Mouse (Mus musculus): ENCODE data around the gene Mmp15. TPM values are rescaled to one million over a fixed set of nuclear protein-coding genes. Genes with fewer than 3 reads are reported as not detected.

Mmp15 gene
- polyA plus RNA-seq, 1 experiment from 2014 or later = 21.4 TPM

DNA sequence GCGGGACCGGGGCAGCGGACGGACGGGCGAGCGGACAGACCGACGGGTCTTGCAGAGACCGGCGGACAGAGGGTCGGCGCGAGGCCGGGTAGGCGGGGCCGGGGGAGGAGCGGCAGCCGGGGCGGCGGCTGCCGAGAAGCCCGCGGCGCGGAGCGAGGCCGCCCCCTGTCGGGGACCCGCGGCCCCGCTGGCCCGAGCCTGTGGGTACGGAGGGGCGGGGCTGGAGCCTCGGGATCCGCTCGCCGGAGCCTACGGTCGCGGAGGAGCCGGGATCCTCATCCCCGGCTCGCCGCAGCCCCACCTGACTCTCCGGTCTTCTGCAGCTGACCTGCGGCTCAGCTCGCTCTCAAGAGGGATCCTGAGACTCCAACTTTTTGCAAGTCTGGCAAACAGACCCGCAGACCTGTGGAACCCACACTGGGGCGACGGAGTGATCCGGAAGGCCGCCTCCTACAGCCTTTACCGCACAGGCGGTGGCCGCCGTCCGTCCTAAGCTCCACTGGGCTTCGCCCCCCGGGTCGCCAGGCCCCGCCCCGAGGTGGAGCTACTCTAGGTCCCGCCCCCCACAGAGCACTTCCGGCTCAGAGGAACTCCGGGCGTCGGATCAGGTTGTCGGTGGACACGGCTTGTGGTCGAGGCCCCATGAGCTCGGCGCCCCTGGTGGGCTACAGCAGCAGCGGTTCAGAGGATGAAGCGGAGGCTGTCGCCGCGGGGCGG lies 20.2 kb upstream of the Mmp15 start, which contains the start of the genes Zfp319 and Usb1:
Gene Zfp319 (minus strand): TSS at position 231 of the 717 bp plus-strand sequence.
Gene Usb1 (plus strand): TSS at position 565 of the 717 bp plus-strand sequence.
- H3K4me3 ChIP-seq (ENCODE audit: low read depth, low read length) = peak within 1 kb of the TSS; percentile 85
- no peaks in the 10 kb centered on the region for H3K9me3 ChIP-seq (ENCODE audit: control insufficient read depth, low read length)
- H3K4me1 ChIP-seq (replicated peaks; ENCODE audit: control insufficient read depth, insufficient read depth, low read length) = peaks cover 11% of the 10 kb centered on the region
- DNase-seq (ENCODE audit: low spot score) (peak; percentile 99), ATAC-seq (replicated peaks; ENCODE audit: low FRiP score, low TSS enrichment, low read depth) (peak; percentile 96)
- H3K27me3 ChIP-seq (replicated peaks; ENCODE audit: control insufficient read depth, insufficient read depth, low read length) = no peaks in the 10 kb centered on the region
- H3K36me3 ChIP-seq (ENCODE audit: control insufficient read depth, insufficient read depth, low read length) = peaks cover 41% of the 10 kb centered on the region
- peak within 1 kb of the TSS; percentile 84 for H3K9ac ChIP-seq (ENCODE audit: low read length)
- peak within 1 kb of the TSS; percentile 98 for H3K27ac ChIP-seq (ENCODE audit: low read depth)
- peak within 1 kb of the TSS; percentile 79 for H3K4me2 ChIP-seq (ENCODE audit: low read length)
- WGBS = under 1% methylated on average over 79 of the region's 80 CpGs

DNA sequence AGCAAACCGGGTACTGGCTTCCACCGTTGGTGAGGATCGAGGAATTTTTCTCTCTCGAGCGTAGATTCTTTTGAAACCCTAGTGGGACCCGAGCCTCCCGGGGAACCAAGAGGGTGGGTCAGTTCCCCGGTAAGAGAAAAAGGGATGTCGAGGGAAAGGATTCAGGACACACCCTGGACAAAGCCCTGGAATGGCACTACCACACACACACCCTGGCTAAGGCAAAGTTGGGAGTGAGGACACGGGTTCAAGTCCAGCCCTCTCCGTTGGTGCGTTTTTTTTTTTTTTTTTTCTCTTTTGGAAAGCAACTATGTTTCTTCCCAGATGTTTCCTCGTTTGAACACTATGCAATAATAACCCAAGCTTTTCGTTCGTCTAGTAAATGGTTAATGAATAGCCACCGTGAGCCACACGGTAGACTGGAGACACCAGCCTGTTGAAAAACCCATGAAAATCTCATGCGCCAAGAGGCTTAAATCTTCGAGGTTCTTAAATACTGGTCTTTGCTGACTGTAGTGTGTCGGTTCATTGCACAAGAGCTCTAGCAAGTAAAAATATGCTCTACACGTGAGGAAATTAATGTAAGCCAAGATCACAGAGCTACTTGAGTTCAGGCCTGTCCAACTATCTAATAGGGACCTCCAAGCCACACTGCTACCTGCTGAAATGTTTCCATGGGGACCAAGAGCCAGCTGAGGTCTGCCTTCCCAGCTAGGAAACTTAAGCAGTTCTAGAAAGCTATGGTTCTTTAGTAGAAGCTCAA lies 19.4 kb upstream of the Mmp15 start:
- H3K9me3 ChIP-seq (ENCODE audit: control insufficient read depth, low read length) = no peaks in the 10 kb centered on the region
- peak overlapping the region; percentile 98 for H3K27ac ChIP-seq (ENCODE audit: low read depth)
- H3K36me3 ChIP-seq (ENCODE audit: control insufficient read depth, insufficient read depth, low read length) = peaks cover 39% of the 10 kb centered on the region
- no peaks in the 10 kb centered on the region for H3K27me3 ChIP-seq (replicated peaks; ENCODE audit: control insufficient read depth, insufficient read depth, low read length)
- ATAC-seq (replicated peaks; ENCODE audit: low FRiP score, low TSS enrichment, low read depth) = peak; percentile 34
- peak overlapping the region; percentile 84 for H3K9ac ChIP-seq (ENCODE audit: low read length)
- 27% methylated on average over 21 of the region's 21 CpGs for WGBS
- peak overlapping the region; percentile 85 for H3K4me3 ChIP-seq (ENCODE audit: low read depth, low read length)
- no peak for DNase-seq (ENCODE audit: low spot score)
- H3K4me2 ChIP-seq (ENCODE audit: low read length) = peak overlapping the region; percentile 79
- peaks cover 11% of the 10 kb centered on the region for H3K4me1 ChIP-seq (replicated peaks; ENCODE audit: control insufficient read depth, insufficient read depth, low read length)

DNA sequence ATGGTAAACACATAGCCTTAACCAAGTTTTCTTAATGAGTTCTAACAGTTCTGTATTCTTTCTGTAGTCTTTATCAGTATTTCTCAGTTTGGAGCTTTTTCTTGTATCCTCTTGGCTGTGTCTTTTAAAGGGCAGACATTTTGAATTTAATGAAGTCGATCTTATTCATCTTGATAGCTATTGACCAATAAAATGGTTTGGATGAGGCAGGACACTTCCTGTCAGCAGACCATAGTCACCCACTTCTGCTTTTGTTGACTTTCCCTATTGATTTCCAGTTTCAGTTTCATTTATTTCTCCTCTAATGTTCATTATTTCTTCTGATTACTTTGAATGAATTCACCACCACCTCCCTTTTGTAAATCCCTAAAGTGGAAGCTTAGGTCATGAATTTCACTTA lies 16.4 kb upstream of the Mmp15 start:
- no peak for ATAC-seq (replicated peaks; ENCODE audit: low FRiP score, low TSS enrichment, low read depth)
- WGBS = 81% methylated on average over 1 of the region's 1 CpGs

DNA sequence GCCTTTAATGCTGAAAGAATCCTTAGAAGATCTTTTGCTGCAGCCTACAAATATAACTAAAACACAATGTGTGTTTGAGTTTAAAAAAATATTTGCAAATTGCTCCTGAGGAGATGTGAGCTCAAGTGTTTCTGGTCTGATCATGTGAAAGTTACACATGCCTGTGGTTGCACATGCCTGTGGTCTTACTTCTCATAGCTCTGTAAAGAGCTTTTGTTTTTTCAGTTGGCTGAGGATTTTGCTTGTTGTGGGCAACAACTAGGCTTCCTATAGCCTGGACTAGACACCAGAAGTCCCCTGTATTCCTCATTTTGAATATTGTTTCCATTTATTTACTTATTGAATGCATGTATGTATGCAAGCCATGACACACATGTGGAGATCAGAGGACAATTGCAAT lies 15.7 kb upstream of the Mmp15 start:
- DNase-seq (ENCODE audit: low spot score) (no peak), ATAC-seq (replicated peaks; ENCODE audit: low FRiP score, low TSS enrichment, low read depth) (no peak)
- no peaks in the 10 kb centered on the region for H3K9me3 ChIP-seq (ENCODE audit: control insufficient read depth, low read length)
- no peaks in the 10 kb centered on the region for H3K27me3 ChIP-seq (replicated peaks; ENCODE audit: control insufficient read depth, insufficient read depth, low read length)
- no peak overlapping the region for H3K9ac ChIP-seq (ENCODE audit: low read length)
- H3K27ac ChIP-seq (ENCODE audit: low read depth) = no peak overlapping the region
- no peaks in the 10 kb centered on the region for H3K4me1 ChIP-seq (replicated peaks; ENCODE audit: control insufficient read depth, insufficient read depth, low read length)
- no peak overlapping the region for H3K4me2 ChIP-seq (ENCODE audit: low read length)
- H3K36me3 ChIP-seq (ENCODE audit: control insufficient read depth, insufficient read depth, low read length) = peaks cover 44% of the 10 kb centered on the region
- H3K4me3 ChIP-seq (ENCODE audit: low read depth, low read length) = no peak overlapping the region

More for the DNA sequence above, 16.4 kb upstream of the Mmp15 start:
- Histone ChIP-seq H3K4me2 (ENCODE audit: low read length) (no peak overlapping the region), H3K9ac (ENCODE audit: low read length) (no peak overlapping the region), H3K27ac (ENCODE audit: low read depth) (no peak overlapping the region), H3K36me3 (ENCODE audit: control insufficient read depth, insufficient read depth, low read length) (peaks cover 41% of the 10 kb centered on the region), H3K4me1 (replicated peaks; ENCODE audit: control insufficient read depth, insufficient read depth, low read length) (peaks cover under 1% of the 10 kb centered on the region), H3K4me3 (ENCODE audit: low read depth, low read length) (no peak overlapping the region), H3K27me3 (replicated peaks; ENCODE audit: control insufficient read depth, insufficient read depth, low read length) (no peaks in the 10 kb centered on the region), H3K9me3 (ENCODE audit: control insufficient read depth, low read length) (no peaks in the 10 kb centered on the region)
- DNase-seq (ENCODE audit: low spot score) = no peak

DNA sequence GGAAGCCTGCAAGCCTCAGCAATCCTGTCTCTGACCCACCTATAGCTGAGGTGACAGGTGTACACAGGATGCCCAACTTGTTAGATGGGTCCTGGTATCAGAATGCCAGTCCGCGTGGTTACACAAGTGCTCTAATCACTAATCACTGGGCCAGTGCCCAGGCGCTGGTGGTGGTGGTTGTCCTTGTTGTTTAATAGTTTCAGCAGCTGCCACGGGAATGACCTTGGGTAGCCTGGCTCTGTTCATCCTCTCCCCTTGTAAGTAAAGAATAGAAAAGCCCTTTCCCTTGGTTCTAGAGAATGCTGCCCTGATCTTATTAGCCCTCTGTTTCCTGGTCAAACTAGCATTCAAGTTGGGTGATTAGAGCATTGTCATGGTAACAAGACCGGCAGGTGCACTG lies 10.3 kb upstream of the Mmp15 start:
- no peaks in the 10 kb centered on the region for H3K4me1 ChIP-seq (replicated peaks; ENCODE audit: control insufficient read depth, insufficient read depth, low read length)
- H3K36me3 ChIP-seq (ENCODE audit: control insufficient read depth, insufficient read depth, low read length) = peaks cover 61% of the 10 kb centered on the region
- no peak overlapping the region for H3K4me2 ChIP-seq (ENCODE audit: low read length)
- H3K9me3 ChIP-seq (ENCODE audit: control insufficient read depth, low read length) = no peaks in the 10 kb centered on the region
- DNase-seq (ENCODE audit: low spot score) (no peak), ATAC-seq (replicated peaks; ENCODE audit: low FRiP score, low TSS enrichment, low read depth) (no peak)
- no peak overlapping the region for H3K27ac ChIP-seq (ENCODE audit: low read depth)
- WGBS = 59% methylated on average over 5 of the region's 5 CpGs
- no peak overlapping the region for H3K9ac ChIP-seq (ENCODE audit: low read length)
- H3K27me3 ChIP-seq (replicated peaks; ENCODE audit: control insufficient read depth, insufficient read depth, low read length) = no peaks in the 10 kb centered on the region
- no peak overlapping the region for H3K4me3 ChIP-seq (ENCODE audit: low read depth, low read length)

DNA sequence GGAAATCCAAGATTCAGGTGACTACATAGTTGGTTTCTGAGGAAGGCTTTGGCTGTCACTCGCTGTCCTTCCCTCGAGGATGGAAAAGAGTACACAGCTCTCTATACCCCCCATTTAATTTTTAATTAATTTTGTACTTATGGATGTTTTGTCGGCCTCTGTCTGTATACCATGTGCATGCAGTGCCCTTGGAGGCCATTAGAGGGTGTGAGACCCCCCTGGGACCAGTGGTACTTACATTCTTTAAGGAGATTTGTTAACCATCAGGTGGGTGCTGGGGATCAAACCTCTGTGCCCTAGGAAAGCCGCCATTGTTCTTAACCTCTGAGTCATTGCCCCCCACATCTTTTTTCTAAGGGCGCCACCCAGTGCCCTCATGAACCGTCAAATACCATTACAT lies 7.4 kb upstream of the Mmp15 start:
- H3K27me3 ChIP-seq (replicated peaks; ENCODE audit: control insufficient read depth, insufficient read depth, low read length) = no peaks in the 10 kb centered on the region
- no peak overlapping the region for H3K4me3 ChIP-seq (ENCODE audit: low read depth, low read length)
- no peak overlapping the region for H3K4me2 ChIP-seq (ENCODE audit: low read length)
- 78% methylated on average over 6 of the region's 6 CpGs for WGBS
- peaks cover 7% of the 10 kb centered on the region; the same call in 1 of the 2 replicates for H3K4me1 ChIP-seq (replicated peaks; ENCODE audit: control insufficient read depth, insufficient read depth, low read length)
- peaks cover 38% of the 10 kb centered on the region for H3K36me3 ChIP-seq (ENCODE audit: control insufficient read depth, insufficient read depth, low read length)
- H3K27ac ChIP-seq (ENCODE audit: low read depth) = no peak overlapping the region
- ATAC-seq (replicated peaks; ENCODE audit: low FRiP score, low TSS enrichment, low read depth) (no peak), DNase-seq (ENCODE audit: low spot score) (no peak)
- no peak overlapping the region for H3K9ac ChIP-seq (ENCODE audit: low read length)
- H3K9me3 ChIP-seq (ENCODE audit: control insufficient read depth, low read length) = no peaks in the 10 kb centered on the region

DNA sequence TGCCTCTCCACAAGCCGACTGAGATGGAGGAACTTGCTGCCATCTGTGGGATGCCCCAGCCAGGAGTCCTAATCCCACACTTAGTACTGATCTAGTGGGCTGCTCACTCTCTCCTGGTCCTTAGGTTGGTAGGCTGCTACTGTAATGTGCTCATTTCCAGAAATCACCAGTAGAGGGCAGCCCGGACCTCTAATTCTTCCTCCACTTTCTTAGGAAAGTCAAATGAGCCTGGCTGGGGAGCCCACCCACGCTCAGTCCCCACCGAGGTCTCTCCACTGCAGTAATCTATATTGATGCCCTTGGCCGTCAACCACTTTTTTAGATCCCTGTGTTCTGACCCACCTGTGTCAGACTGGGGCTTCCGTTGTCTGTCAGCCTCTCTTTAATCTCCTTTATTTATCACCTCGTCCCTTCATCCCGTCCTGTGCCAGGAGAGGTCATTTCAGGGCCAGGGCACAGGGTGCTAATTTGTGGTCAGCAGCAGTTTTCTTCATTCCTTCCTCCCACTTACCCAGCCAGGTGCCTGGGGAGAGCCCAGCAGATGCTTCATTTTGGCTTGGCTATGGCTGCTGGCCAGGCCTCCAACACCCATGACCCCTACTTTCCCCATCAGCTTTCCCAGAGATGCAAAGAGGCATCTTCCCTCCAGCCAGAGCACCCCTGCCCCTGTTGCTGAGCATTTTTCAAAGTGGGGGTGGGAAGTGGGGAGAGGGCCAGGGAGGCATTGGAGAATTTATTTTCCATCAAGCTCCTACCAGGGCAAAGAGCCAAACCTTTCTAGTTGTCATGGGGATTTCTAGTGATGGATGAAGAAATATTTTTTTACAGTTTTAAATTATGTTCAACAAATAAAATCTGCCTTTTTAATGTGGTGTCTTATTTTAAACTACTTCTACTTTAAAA lies 5.2 kb upstream of the Mmp15 start:
- peak; percentile 90 for DNase-seq (ENCODE audit: low spot score)
- Histone ChIP-seq H3K27me3 (replicated peaks; ENCODE audit: control insufficient read depth, insufficient read depth, low read length) (no peaks in the 10 kb centered on the region), H3K27ac (ENCODE audit: low read depth) (no peak overlapping the region), H3K4me3 (ENCODE audit: low read depth, low read length) (no peak overlapping the region), H3K36me3 (ENCODE audit: control insufficient read depth, insufficient read depth, low read length) (peaks cover 27% of the 10 kb centered on the region), H3K9ac (ENCODE audit: low read length) (no peak overlapping the region), H3K4me1 (replicated peaks; ENCODE audit: control insufficient read depth, insufficient read depth, low read length) (peaks cover 7% of the 10 kb centered on the region; the same call in 1 of the 2 replicates), H3K4me2 (ENCODE audit: low read length) (no peak overlapping the region), H3K9me3 (ENCODE audit: control insufficient read depth, low read length) (no peaks in the 10 kb centered on the region)
- peak; percentile 29; the same call in 1 of the 2 replicates for ATAC-seq (replicated peaks; ENCODE audit: low FRiP score, low TSS enrichment, low read depth)
- 22% methylated on average over 8 of the region's 8 CpGs for WGBS

DNA sequence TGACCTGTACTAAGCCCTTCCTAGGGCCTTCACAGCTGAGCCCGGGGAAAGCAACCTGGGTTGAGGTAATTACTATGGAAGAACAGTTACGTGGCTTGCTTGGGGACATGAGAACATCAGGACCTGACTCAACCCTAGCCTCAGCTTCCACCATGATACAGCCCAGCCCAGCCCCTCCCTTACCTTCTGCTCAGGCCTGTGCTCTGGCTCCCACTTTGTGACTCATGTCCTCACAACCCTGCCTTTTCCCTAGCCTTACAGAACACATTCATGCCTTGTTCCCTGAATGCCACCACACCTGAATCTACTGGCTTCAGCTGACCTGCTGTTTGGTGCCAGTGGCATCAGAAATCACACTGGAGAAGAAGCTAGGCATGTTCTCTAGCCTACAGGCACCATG lies 3.7 kb upstream of the Mmp15 start:
- Histone ChIP-seq H3K9ac (ENCODE audit: low read length) (no peak overlapping the region), H3K27ac (ENCODE audit: low read depth) (no peak overlapping the region), H3K4me2 (ENCODE audit: low read length) (no peak overlapping the region), H3K9me3 (ENCODE audit: control insufficient read depth, low read length) (no peaks in the 10 kb centered on the region), H3K27me3 (replicated peaks; ENCODE audit: control insufficient read depth, insufficient read depth, low read length) (no peaks in the 10 kb centered on the region), H3K36me3 (ENCODE audit: control insufficient read depth, insufficient read depth, low read length) (peaks cover 23% of the 10 kb centered on the region), H3K4me1 (replicated peaks; ENCODE audit: control insufficient read depth, insufficient read depth, low read length) (peaks cover 8% of the 10 kb centered on the region; the same call in 1 of the 2 replicates), H3K4me3 (ENCODE audit: low read depth, low read length) (no peak overlapping the region)
- DNase-seq (ENCODE audit: low spot score) = no peak
- no peak for ATAC-seq (replicated peaks; ENCODE audit: low FRiP score, low TSS enrichment, low read depth)
- WGBS = 86% methylated on average over 2 of the region's 2 CpGs
